Mouse (Mus musculus): ENCODE measurements at regions not wholly inside any gene's neighbourhood (a gene's known extent, or its start where the extent isn't known, plus 50 kb on each side); places are given as distances from the start of the nearest gene placed in this dataset.
"Not testable (repeated sequence)": the region's sequence is repeated elsewhere in the genome, so short reads cannot be mapped to it uniquely, and the experiment has no call there.

- Histone ChIP-seq H3K9me3 (ENCODE audit: control insufficient read depth, low read length) (no peaks in the 10 kb centered on the region), H3K27ac (no peak overlapping the region), H3K36me3 (replicated peaks; ENCODE audit: control insufficient read depth, insufficient read depth) (no peaks in the 10 kb centered on the region), H3K4me2 (replicated peaks) (no peak overlapping the region), H3K27me3 (ENCODE audit: control insufficient read depth, insufficient read depth, low read length) (no peaks in the 10 kb centered on the region), H3K4me3 (replicated peaks; ENCODE audit: low read length) (no peak overlapping the region), H3K4me1 (replicated peaks; ENCODE audit: control insufficient read depth, insufficient read depth, low read length) (no peaks in the 10 kb centered on the region), H3K9ac (no peak overlapping the region)
- WGBS, result 79% methylated on average over 1 of the region's 1 CpGs
- peak; percentile 47 for DNase-seq (ENCODE audit: low spot score)
- no peak for ATAC-seq (ENCODE audit: low FRiP score)
Observed at GRCm38 (mm10) chrX:114314586-114314985, 159.5 kb upstream of the Klhl4 start.

DNA sequence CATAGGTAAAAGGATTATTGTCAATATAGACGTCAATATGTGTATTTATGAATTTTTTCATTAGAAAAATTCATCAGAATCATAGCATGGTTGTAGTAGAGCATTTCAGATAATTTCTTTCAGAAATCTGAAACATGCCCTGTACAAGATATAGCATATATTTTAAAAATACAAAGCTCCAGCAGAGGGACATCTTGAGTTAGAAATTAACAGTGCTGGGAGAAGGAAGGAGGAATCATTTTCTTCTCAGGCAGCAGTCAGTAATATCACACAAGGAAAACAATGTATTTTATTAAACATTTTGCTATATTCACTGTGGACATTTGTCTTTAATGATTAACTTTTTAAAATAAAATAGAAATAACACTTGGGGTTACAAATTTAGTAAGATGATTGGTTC lies 149.8 kb upstream of the Klhl4 start:
- Histone ChIP-seq H3K27ac (no peak overlapping the region), H3K4me3 (replicated peaks; ENCODE audit: low read length) (no peak overlapping the region), H3K4me2 (replicated peaks) (no peak overlapping the region), H3K4me1 (replicated peaks; ENCODE audit: control insufficient read depth, insufficient read depth, low read length) (no peaks in the 10 kb centered on the region), H3K9me3 (ENCODE audit: control insufficient read depth, low read length) (no peaks in the 10 kb centered on the region), H3K36me3 (replicated peaks; ENCODE audit: control insufficient read depth, insufficient read depth) (no peaks in the 10 kb centered on the region), H3K9ac (no peak overlapping the region), H3K27me3 (ENCODE audit: control insufficient read depth, insufficient read depth, low read length) (no peaks in the 10 kb centered on the region)
- peak; percentile 33 for DNase-seq (ENCODE audit: low spot score)
- no peak for ATAC-seq (ENCODE audit: low FRiP score)
- 52% methylated on average over 1 of the region's 1 CpGs for WGBS

DNA sequence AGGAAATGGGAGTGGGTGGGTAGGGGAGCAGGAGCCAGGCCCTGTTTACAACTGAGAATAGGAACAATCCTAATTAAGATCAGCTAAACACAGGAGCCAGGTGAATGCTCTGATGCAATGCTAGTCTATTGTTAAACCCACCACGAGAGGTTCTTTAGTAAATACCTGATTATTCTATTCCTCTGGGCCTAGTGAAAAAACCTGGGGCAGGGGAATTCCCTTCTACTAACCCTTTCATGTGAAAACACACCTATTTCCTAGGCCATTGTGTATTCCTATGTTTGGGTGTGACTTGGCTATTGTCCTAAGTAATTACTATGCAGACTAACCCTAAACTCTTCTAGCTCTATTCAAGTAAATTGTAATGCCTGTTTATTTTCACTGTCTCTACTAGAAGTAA lies 138.0 kb upstream of the Klhl4 start:
- DNase-seq (ENCODE audit: low spot score); H3K9ac ChIP-seq; H3K36me3 ChIP-seq (replicated peaks; ENCODE audit: control insufficient read depth, insufficient read depth); H3K4me3 ChIP-seq (replicated peaks; ENCODE audit: low read length); H3K27me3 ChIP-seq (ENCODE audit: control insufficient read depth, insufficient read depth, low read length); ATAC-seq (ENCODE audit: low FRiP score); H3K9me3 ChIP-seq (ENCODE audit: control insufficient read depth, low read length); H3K27ac ChIP-seq; H3K4me1 ChIP-seq (replicated peaks; ENCODE audit: control insufficient read depth, insufficient read depth, low read length); H3K4me2 ChIP-seq (replicated peaks): not testable (repeated sequence)
- 58% methylated on average over 1 of the region's 1 CpGs for WGBS

- Histone ChIP-seq H3K27ac (no peak overlapping the region), H3K9ac (no peak overlapping the region), H3K4me3 (replicated peaks; ENCODE audit: low read length) (no peak overlapping the region), H3K4me1 (replicated peaks; ENCODE audit: control insufficient read depth, insufficient read depth, low read length) (no peaks in the 10 kb centered on the region), H3K9me3 (ENCODE audit: control insufficient read depth, low read length) (no peaks in the 10 kb centered on the region), H3K36me3 (replicated peaks; ENCODE audit: control insufficient read depth, insufficient read depth) (no peaks in the 10 kb centered on the region), H3K4me2 (replicated peaks) (no peak overlapping the region), H3K27me3 (ENCODE audit: control insufficient read depth, insufficient read depth, low read length) (no peaks in the 10 kb centered on the region)
- ATAC-seq (ENCODE audit: low FRiP score), result no peak
- WGBS, result 91% methylated on average over 1 of the region's 1 CpGs
- no peak for DNase-seq (ENCODE audit: low spot score)
Observed at GRCm38 (mm10) chrX:114359240-114359639, 114.9 kb upstream of the Klhl4 start.
